Mouse (Mus musculus) brain, embryonic 14.5 days (tissue): Measurements from ENCODE around the gene Il2rb.

Experiments
- CTCF ChIP-seq: fragments of 200-500 bp; IDR thresholded peaks from 2 replicates; pipeline ENCODE4 v1.5.1; 2012; ENCODE audit warnings: inconsistent platforms, mild to moderate bottlenecking, moderate library complexity, borderline replicate concordance; ENCODE audit not compliant: insufficient read depth, insufficient read length; ENCODE audit errors: extremely low read depth
- POLR2A ChIP-seq: fragments of 200-500 bp; IDR thresholded peaks from 2 replicates; pipeline ENCODE4 v1.6.1; 2012; ENCODE audit warnings: mild to moderate bottlenecking, inconsistent platforms, borderline replicate concordance; ENCODE audit not compliant: poor library complexity, insufficient read depth, insufficient read length, severe bottlenecking; ENCODE audit errors: extremely low read depth

DNA sequence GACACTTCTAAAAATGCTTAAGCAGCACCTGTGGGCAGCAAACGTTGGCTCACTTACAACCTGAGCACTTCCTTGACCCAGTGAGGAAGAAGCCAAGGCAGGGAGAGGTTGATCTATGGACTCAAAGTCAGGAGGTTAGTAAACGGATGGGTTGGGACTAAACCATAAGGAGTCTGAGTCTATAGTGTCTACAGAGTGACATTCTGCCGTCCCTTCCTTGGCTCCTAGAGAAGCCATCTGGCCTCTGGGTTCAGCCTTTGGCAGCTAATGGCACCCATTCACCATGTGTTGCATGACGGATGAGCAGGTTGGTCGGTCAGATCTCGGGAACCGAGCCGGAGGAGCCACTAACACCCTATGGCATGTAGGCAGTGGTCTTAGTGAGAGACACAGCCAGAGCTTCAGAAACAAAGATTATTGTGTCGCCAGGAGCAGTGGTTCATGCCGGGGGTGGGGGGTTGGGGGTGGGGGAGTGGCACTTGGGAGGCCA, 38.3 kb upstream of the Il2rb start:
- no peak for TF ChIP-seq CTCF
- TF ChIP-seq POLR2A, result no peak
